Mouse (Mus musculus) layer of hippocampus, postnatal 25 days (tissue): ENCODE data around the gene 1700020D05Rik. TPM values are rescaled to one million over a fixed set of nuclear protein-coding genes. Genes with fewer than 3 reads are reported as not detected.

Source experiments
- DNase-seq, 2 experiments: peaks; one replicate each; pipeline ENCODE4 v3.0.0; 2022; ENCODE audit warnings: mixed read lengths in 2 of 2, low spot score in 1 of 2; ENCODE audit errors: extremely low spot score in 1 of 2
- total RNA-seq, 2 experiments: library from RNA; stranded (reverse); gene quantifications; 2 replicates each; pipeline ENCODE4 v1.2.3; 2021

Gene 1700020D05Rik
- total RNA-seq, 2 experiments from 2014 or later, result 4.5 to 9.2 TPM

GRCm38 (mm10) chr19:5455568-5455967 lies 48.0 kb downstream of the 1700020D05Rik start:
- no peak for DNase-seq

- no peak for DNase-seq
Measured at GRCm38 (mm10) chr19:5455037-5455436, 48.5 kb downstream of the 1700020D05Rik start.

Other genes starting within 250 kb of the 1700020D05Rik start
- gene Pacs1, start 230.7 kb downstream of the 1700020D05Rik start, total RNA-seq, result 10 to 100 TPM; 54.2 to 57.6 TPM
- 100 to 1,000 TPM; 201 to 202 TPM for gene Sf3b2, start 208.3 kb downstream of the 1700020D05Rik start, total RNA-seq
- gene Gal3st3, start 205.5 kb downstream of the 1700020D05Rik start, total RNA-seq, result 100 to 1,000 TPM; 114 to 129 TPM
- not detected for gene Catsper1, start 168.0 kb downstream of the 1700020D05Rik start, total RNA-seq
- 1 to 10 TPM; 6.1 to 6.7 TPM for gene Cst6, start 154.2 kb downstream of the 1700020D05Rik start, total RNA-seq
- gene Eif1ad, start 137.0 kb downstream of the 1700020D05Rik start, total RNA-seq, result 10 to 100 TPM; 19.5 to 23.7 TPM
- gene Banf1, start 136.6 kb downstream of the 1700020D05Rik start, total RNA-seq, result 10 to 100 TPM; 85.3 to 93.2 TPM
- 10 to 100 TPM; 83.7 to 99.3 TPM for gene Sart1, start 115.1 kb downstream of the 1700020D05Rik start, total RNA-seq
- not detected for gene Tsga10ip, start 101.3 kb downstream of the 1700020D05Rik start, total RNA-seq
- 100 to 1,000 TPM; 278 to 311 TPM for gene Drap1, start 78.8 kb downstream of the 1700020D05Rik start, total RNA-seq
- gene AI837181, start 78.6 kb downstream of the 1700020D05Rik start, total RNA-seq, result 10 to 100 TPM; 68.2 to 71.1 TPM
- not detected for gene Fosl1, start 56.2 kb downstream of the 1700020D05Rik start, total RNA-seq
- gene Ccdc85b, start 45.9 kb downstream of the 1700020D05Rik start, total RNA-seq, result 10 to 100 TPM; 32.9 to 35.9 TPM
- gene Fibp, start 43.2 kb downstream of the 1700020D05Rik start, total RNA-seq, result 100 to 1,000 TPM in 1 of 2 experiments, 10 to 100 TPM in 1; 99.4 to 110 TPM
- not detected for gene Ctsw, start 35.3 kb downstream of the 1700020D05Rik start, total RNA-seq
- 10 to 100 TPM; 11.0 to 11.6 TPM for gene Efemp2, start 29.8 kb downstream of the 1700020D05Rik start, total RNA-seq
- 10 to 100 TPM; 33.2 to 38.2 TPM for gene Mus81, start 15.4 kb downstream of the 1700020D05Rik start, total RNA-seq
- gene Cfl1, start 13.3 kb downstream of the 1700020D05Rik start, total RNA-seq, result 1,000 to 10,000 TPM; 1,427 to 1,527 TPM
- gene Snx32, start 6.8 kb upstream of the 1700020D05Rik start, total RNA-seq, result 10 to 100 TPM; 78.0 to 86.5 TPM
- not detected for gene Ovol1, start 56.9 kb upstream of the 1700020D05Rik start, total RNA-seq
- gene Ap5b1, start 64.2 kb upstream of the 1700020D05Rik start, total RNA-seq, result 1 to 10 TPM; 7.7 to 8.2 TPM
- gene Rnaseh2c, start 98.1 kb upstream of the 1700020D05Rik start, total RNA-seq, result 10 to 100 TPM; 67.6 to 85.2 TPM
- 10 to 100 TPM; 83.1 to 87.8 TPM for gene Kat5, start 106.5 kb upstream of the 1700020D05Rik start, total RNA-seq
- gene Rela, start 133.7 kb upstream of the 1700020D05Rik start, total RNA-seq, result 10 to 100 TPM; 20.6 to 22.0 TPM
- gene Sipa1, start 159.9 kb upstream of the 1700020D05Rik start, total RNA-seq, result 10 to 100 TPM; 15.3 to 16.1 TPM
- gene Map3k11, start 185.0 kb upstream of the 1700020D05Rik start, total RNA-seq, result 10 to 100 TPM; 17.4 to 21.1 TPM
- gene Pcnx3, start 185.1 kb upstream of the 1700020D05Rik start, total RNA-seq, result 10 to 100 TPM; 59.8 to 73.9 TPM
- not detected for gene Kcnk7, start 200.6 kb upstream of the 1700020D05Rik start, total RNA-seq
- 10 to 100 TPM; 14.6 to 17.2 TPM for gene Ehbp1l1, start 222.5 kb upstream of the 1700020D05Rik start, total RNA-seq
- gene Fam89b, start 225.9 kb upstream of the 1700020D05Rik start, total RNA-seq, result 10 to 100 TPM; 29.3 to 32.9 TPM
- gene Ltbp3, start 237.1 kb upstream of the 1700020D05Rik start, total RNA-seq, result 10 to 100 TPM; 23.8 to 26.8 TPM